Mouse (Mus musculus) stomach, embryonic 14.5 days (tissue): Measurements from ENCODE around the gene Copz2. TPM values are rescaled to one million over a fixed set of nuclear protein-coding genes. Genes with fewer than 3 reads are reported as not detected.
"Not testable (repeated sequence)": the region's sequence is repeated elsewhere in the genome, so short reads cannot be mapped to it uniquely, and the experiment has no call there.

ENCODE experiments used
- ATAC-seq: fragments of 200-750 bp; cut with Nextera tagmentation; 2 replicates; pipeline ENCODE4 v1.8.0; 2017; ENCODE audit warnings: low read depth, moderate TSS enrichment; ENCODE audit not compliant: insufficient number of reproducible peaks, insufficient read depth, low FRiP score
- H3K27ac ChIP-seq: fragments of 300-500 bp; sonication (generic); 2 replicates; pipeline ENCODE4 v1.5.1; 2014; ENCODE audit warnings: mild to moderate bottlenecking, low read length, moderate library complexity, mixed read lengths
- H3K27me3 ChIP-seq: fragments of 300-500 bp; sonication (generic); 2 replicates; pipeline ENCODE4 v1.6.1; 2014; ENCODE audit warnings: low read length, control low read depth, mixed read lengths; ENCODE audit not compliant: control insufficient read depth, insufficient read depth
- H3K36me3 ChIP-seq: fragments of 300-500 bp; sonication (generic); 2 replicates; pipeline ENCODE4 v1.6.1; 2014; ENCODE audit warnings: mild to moderate bottlenecking, control low read depth, low read length, moderate library complexity, mixed read lengths; ENCODE audit not compliant: control insufficient read depth, insufficient read depth
- H3K4me1 ChIP-seq: fragments of 300-500 bp; sonication (generic); 2 replicates; pipeline ENCODE4 v1.6.1; 2014; ENCODE audit warnings: low read length, control low read depth, mixed read lengths; ENCODE audit not compliant: control insufficient read depth, insufficient read depth
- H3K4me2 ChIP-seq: fragments of 300-500 bp; sonication (generic); replicated peaks from 2 replicates; pipeline ENCODE4 v1.6.1; 2014; ENCODE audit warnings: low read depth, low read length, control low read depth
- H3K4me3 ChIP-seq: fragments of 300-500 bp; sonication (generic); 2 replicates; pipeline ENCODE4 v1.5.1; 2014; ENCODE audit warnings: low read depth, low read length, control low read depth
- H3K9ac ChIP-seq: fragments of 300-500 bp; sonication (generic); replicated peaks from 2 replicates; pipeline ENCODE4 v1.6.1; 2014; ENCODE audit warnings: low read depth, mild to moderate bottlenecking, control low read depth, low read length, moderate library complexity, mixed read lengths
- H3K9me3 ChIP-seq: fragments of 300-500 bp; sonication (generic); 2 replicates; pipeline ENCODE4 v1.6.1; 2016; ENCODE audit warnings: low read depth, low read length, control low read depth; ENCODE audit not compliant: control insufficient read depth
- WGBS: fragments of 180-500 bp; shearing (Covaris S2); extraction: QIAGEN DNeasy Blood & Tissue Kit; methylation state at CpG from one replicate; pipeline ENCODE4 v1.1.7; 2014; 5-methylcytosine and 5-hydroxymethylcytosine counted together
- polyA plus RNA-seq: library from polyadenylated mRNA; unstranded; fragments of >200 nt; fragmentation: Nextera tagmentation; extraction: Ambion mirVana; gene quantifications from 2 replicates; pipeline ENCODE4 v1.2.1, GENCODE M21; 2014

Gene Copz2
- polyA plus RNA-seq: 136 and 141 TPM in 2 replicates

DNA sequence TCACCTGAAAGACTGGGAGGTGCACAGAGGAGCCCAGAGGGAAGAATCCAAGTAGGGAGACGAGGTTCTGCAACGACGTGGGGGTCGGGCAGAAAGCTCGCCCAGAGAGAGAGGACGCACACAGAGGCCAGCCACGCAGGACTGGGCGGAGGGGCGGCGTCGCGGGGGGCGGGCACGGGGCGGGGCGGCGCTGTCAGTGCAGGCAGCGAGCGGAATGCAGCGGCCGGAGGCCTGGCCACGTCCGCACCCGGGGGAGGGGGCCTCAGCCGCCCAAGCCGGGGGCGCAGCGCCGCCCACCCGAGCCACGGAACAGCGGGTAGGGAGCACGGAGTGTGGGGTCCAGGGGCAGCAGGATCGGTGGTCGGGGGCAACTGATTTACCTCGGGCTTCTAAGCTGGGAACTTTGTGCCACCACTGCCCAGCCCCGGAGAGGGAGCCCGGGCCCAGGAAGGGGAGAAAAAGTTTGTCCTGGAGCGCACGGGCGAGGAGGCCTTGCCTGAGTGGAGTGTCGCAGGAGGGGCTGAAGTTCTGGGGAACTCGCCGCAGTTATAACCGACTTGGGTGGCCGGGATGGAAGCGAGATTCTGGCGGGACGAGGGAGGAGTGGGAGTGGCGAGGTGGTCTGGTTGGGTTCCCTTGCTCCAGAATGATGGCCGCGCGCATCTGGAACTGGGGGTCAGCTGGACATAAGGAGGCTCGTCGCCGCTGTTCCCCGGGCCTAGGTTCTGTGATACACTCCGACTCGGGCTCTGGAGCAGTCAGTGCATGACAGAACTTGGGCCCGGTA is at the start of gene Copz2:
Copz2 (plus strand) TSS at position 190 of the 787 bp plus-strand sequence.
- Histone ChIP-seq H3K36me3 (no peaks in the 10 kb centered on the region), H3K27me3 (no peaks in the 10 kb centered on the region), H3K4me2 (peak within 1 kb of the TSS; percentile 76), H3K4me3 (peak within 1 kb of the TSS; percentile 63), H3K4me1 (peaks cover 6% of the 10 kb centered on the region), H3K9ac (peak within 1 kb of the TSS; percentile 43), H3K27ac (peak within 1 kb of the TSS; percentile 73; the same call in 1 of the 2 replicates), H3K9me3 (no peaks in the 10 kb centered on the region)
- peak; percentile 80; the same call in 1 of the 2 replicates for ATAC-seq
- 1% methylated on average over 60 of the region's 60 CpGs for WGBS

DNA sequence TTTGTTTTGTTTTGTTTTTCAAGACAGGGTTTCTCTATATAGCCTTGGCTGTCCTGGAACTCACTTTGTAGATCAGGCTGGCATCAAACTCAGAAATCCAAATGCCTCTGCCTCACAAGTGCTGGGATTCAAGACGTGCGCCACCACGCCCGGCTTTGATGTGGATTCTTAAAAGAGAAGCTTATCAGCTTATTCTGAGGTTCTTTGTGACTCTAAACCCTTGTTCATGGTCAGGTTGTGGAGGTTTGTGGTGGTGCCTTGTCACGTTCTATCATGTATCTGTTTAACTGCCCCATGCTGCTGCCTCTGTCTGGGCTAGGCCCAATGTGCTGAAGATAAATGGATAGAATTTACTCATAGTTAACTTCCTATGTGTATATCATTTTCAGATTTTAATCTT is 44.1 kb upstream of the Copz2 start:
- Histone ChIP-seq H3K9me3 (no peaks in the 10 kb centered on the region), H3K4me3 (no peak overlapping the region), H3K4me2 (no peak overlapping the region), H3K27me3 (no peaks in the 10 kb centered on the region), H3K9ac (no peak overlapping the region), H3K4me1 (no peaks in the 10 kb centered on the region), H3K27ac (no peak overlapping the region), H3K36me3 (peaks cover 78% of the 10 kb centered on the region)
- WGBS: 85% methylated on average over 5 of the region's 5 CpGs
- no peak for ATAC-seq

DNA sequence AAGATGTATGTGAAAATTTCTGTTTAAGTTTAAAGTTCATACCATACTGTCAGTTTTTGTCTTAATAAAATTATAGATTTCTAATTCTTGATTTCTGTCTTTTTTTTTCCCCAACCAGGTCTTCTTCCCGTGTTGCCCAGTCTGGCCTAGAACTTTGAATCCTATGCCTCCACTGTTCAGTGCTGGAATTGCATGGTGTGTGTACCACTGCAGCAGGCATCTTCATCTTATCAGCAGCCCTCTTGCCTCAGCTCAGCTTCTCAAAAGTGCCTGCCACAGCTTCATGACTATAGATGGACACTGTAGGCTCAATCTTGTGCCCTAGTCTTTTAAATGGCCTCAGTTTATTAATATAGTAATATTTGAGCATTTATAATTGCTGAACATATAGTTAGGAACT is 41.6 kb upstream of the Copz2 start:
- Histone ChIP-seq H3K9ac (no peak overlapping the region), H3K9me3 (no peaks in the 10 kb centered on the region), H3K27me3 (no peaks in the 10 kb centered on the region), H3K4me3 (no peak overlapping the region), H3K27ac (no peak overlapping the region), H3K36me3 (peaks cover 64% of the 10 kb centered on the region), H3K4me2 (no peak overlapping the region), H3K4me1 (no peaks in the 10 kb centered on the region)
- ATAC-seq: no peak
- WGBS: 39% methylated on average over 1 of the region's 1 CpGs

DNA sequence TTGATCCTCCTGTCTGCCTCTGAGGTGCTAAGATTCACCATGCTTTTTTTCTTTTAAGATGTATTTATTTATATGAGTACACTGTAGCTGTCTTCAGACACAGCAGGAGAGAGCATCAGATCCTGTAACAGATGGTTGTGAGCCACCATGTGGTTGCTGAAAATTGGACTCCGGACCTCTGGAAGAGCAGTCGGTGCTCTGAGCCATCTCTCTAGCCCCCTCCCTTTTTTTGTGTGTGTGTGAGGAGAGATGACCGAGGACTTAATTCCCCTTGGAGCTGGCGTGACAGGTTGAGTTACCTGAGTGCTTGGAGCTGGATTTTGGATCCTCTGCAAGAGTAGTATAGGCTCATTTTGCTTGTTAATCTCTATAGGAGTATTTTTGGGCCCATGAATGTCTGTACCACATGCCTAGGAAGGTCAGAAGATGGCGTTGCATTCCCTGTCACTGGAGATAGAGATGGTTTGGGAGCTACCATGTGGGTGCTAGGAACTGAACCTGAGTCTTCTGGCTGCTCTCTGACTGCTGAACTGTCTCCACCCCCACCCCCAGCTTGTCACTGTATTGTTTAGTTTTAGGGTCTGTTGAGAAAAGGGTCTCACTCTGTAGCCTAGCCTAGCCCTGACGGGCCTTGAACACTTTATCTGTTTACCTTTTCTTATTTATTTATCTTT is 40.0 kb upstream of the Copz2 start:
- Histone ChIP-seq H3K9ac (no peak overlapping the region), H3K36me3 (peaks cover 53% of the 10 kb centered on the region), H3K4me2 (no peak overlapping the region), H3K4me1 (no peaks in the 10 kb centered on the region), H3K27me3 (no peaks in the 10 kb centered on the region), H3K4me3 (no peak overlapping the region), H3K9me3 (no peaks in the 10 kb centered on the region), H3K27ac (no peak overlapping the region)
- WGBS: 90% methylated on average over 6 of the region's 6 CpGs
- no peak for ATAC-seq

DNA sequence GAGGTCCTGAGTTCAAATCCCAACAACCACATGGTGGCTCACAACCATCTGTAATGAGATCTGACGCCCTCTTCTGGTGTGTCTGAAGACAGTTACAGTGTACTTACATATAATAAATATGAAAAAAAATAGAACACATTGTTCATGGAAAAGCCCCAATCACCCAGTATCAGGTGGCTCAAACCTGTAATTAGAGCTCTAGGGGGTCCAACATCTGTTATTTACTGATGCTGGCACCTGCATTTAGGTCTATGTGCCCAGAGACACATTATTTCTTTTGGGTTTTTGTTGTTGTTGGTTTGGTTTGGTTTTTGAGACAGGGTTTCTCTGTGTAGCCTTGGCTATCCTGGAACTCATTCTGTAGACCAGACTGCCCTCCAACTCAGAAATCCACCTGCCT is 38.5 kb upstream of the Copz2 start:
- 80% methylated on average over 1 of the region's 1 CpGs for WGBS
- H3K4me1 ChIP-seq, H3K27me3 ChIP-seq, H3K27ac ChIP-seq, H3K9ac ChIP-seq, H3K9me3 ChIP-seq, ATAC-seq, H3K4me2 ChIP-seq, H3K4me3 ChIP-seq: not testable (repeated sequence)
- H3K36me3 ChIP-seq: peaks cover 45% of the 10 kb centered on the region

DNA sequence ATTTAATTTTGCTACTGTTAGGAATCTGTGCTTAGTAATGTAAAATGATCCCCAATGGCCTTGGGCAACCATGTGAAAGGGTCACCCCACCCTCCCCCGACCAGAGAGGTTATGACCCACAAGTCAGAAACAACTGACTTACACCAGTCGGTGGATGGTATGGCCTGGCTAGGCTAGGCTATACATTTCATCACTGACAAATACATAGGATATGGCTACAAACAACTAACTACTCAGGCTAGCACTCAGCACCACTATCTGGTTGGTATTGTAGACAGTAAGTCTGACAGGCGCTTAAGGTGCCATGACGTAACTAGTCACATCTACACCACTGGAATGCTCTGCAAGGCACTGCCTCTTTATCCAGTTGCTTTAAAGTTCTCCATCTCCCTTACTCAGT is 36.2 kb upstream of the Copz2 start:
- H3K36me3 ChIP-seq: peaks cover 55% of the 10 kb centered on the region
- 81% methylated on average over 4 of the region's 4 CpGs for WGBS

DNA sequence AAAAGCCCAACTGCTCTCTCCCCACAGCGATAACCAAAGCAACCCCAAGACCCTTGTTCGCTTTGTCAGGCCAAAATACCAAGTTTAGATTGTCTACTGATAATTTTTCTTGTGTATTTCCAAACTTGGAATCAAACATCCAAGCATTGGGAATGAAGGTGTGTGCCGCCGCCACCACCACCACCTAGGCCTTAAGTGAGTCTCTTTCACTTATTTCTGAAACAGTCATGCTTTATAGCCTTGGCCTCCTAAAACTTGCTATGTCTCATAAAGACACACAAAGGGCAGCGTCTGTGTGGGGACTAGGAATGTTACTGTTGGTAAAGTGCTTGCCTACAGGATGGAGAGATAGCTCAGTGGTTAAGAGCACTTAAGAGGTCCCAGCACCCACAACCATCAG is 35.8 kb upstream of the Copz2 start:
- peaks cover 55% of the 10 kb centered on the region for H3K36me3 ChIP-seq
- no peak overlapping the region for H3K9ac ChIP-seq
- no peak for ATAC-seq
- H3K27ac ChIP-seq: no peak overlapping the region; the same call in 1 of the 2 replicates
- H3K9me3 ChIP-seq: no peaks in the 10 kb centered on the region
- no peak overlapping the region for H3K4me3 ChIP-seq
- WGBS: 84% methylated on average over 5 of the region's 5 CpGs
- H3K4me2 ChIP-seq: no peak overlapping the region
- no peaks in the 10 kb centered on the region for H3K4me1 ChIP-seq
- no peaks in the 10 kb centered on the region for H3K27me3 ChIP-seq

More for the DNA sequence above, 36.2 kb upstream of the Copz2 start:
- Histone ChIP-seq H3K27ac (no peak overlapping the region; the same call in 1 of the 2 replicates), H3K9me3 (no peaks in the 10 kb centered on the region), H3K4me2 (no peak overlapping the region), H3K4me3 (no peak overlapping the region), H3K27me3 (no peaks in the 10 kb centered on the region), H3K9ac (no peak overlapping the region), H3K4me1 (no peaks in the 10 kb centered on the region)
- ATAC-seq: no peak

DNA sequence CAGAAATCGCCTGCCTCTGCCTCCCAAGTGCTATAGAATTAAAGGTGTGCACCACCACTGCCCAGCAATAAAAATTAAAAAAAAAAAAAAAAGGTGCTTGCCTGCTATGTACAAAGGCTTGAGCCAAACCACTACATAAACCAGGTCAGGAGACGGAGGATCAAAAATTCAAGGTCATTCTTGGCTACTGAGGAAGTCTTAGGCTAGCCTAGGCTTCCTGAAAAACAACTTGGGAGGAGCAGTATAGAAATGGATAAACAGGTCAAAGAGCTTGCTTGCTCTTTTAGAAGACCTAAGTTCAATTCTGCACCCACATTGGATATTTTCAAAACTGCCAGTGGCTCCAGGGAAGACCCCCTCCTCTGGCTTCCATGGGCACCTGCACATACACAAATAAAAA is 35.2 kb upstream of the Copz2 start:
- Histone ChIP-seq H3K27ac (no peak overlapping the region), H3K27me3 (no peaks in the 10 kb centered on the region), H3K9me3 (no peaks in the 10 kb centered on the region), H3K4me2 (no peak overlapping the region), H3K4me3 (no peak overlapping the region), H3K36me3 (peaks cover 56% of the 10 kb centered on the region), H3K4me1 (no peaks in the 10 kb centered on the region), H3K9ac (no peak overlapping the region)
- ATAC-seq: no peak
- WGBS: 85% methylated on average over 2 of the region's 2 CpGs
